Mouse (Mus musculus): ENCODE measurements around the gene Sec22b. TPM values are rescaled to one million over a fixed set of nuclear protein-coding genes. Genes with fewer than 3 reads are reported as not detected.

Gene Sec22b
- polyA plus RNA-seq, 1 experiment, result 76.9 TPM

DNA sequence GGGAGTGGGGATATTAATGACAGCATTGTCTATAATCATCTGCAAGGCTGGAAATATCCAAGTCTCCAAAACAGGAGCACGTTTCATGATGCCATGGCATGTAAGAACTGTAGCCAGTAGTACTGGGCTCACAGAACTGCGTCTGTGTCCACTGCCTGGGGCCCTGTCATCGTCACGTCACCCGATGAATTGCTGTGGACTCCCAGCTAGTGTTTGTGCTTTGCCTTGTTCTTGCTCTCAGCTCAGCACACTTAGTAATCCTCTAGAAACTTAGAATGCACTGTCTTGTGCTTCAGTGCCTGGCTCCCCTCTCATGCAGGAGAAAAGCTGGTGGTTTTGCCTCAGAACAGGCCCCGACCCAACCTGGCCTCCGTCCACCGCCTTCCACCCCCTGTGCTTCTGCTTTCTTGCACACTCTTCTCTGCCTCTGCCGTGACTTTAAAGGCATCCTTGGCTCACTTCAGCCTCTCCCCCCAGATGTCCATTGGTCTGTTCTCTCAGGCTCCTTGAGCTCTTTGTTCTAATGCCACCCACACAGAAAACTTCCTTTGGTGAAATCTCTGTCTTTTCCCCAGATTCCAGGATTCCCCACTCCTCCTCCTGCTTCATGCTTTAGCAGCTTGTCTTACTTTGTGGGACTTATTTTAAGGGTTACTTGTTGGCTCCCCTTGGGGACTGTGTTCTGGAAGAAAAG, 39.7 kb downstream of the Sec22b start:
- no peak overlapping the region for H3K4me3 ChIP-seq (ENCODE audit: low read depth, low read length)
- no peaks in the 10 kb centered on the region for H3K4me1 ChIP-seq (ENCODE audit: control insufficient read depth, insufficient read depth, low read length)
- TF ChIP-seq EP300 (IDR thresholded peaks at IDR 0.05; ENCODE audit: insufficient read depth, low read depth, low read length) (no peak), POLR2A (IDR thresholded peaks at IDR 0.05; ENCODE audit: insufficient read depth, low read length) (no peak), CTCF (IDR thresholded peaks at IDR 0.05; ENCODE audit: low read depth, low read length) (no peak)
- no peak overlapping the region for H3K27ac ChIP-seq (ENCODE audit: insufficient read depth, low read length)
- no peak overlapping the region for H3K9ac ChIP-seq (ENCODE audit: low read depth, poor library complexity, severe bottlenecking)
- no peaks in the 10 kb centered on the region for H3K36me3 ChIP-seq (ENCODE audit: control insufficient read depth, insufficient read depth, low read length, poor library complexity, severe bottlenecking)
- no peaks in the 10 kb centered on the region for H3K27me3 ChIP-seq (ENCODE audit: control insufficient read depth, insufficient read depth, low read length, poor library complexity, severe bottlenecking)
- peaks cover 4% of the 10 kb centered on the region; the same call in 1 of the 2 replicates for H3K9me3 ChIP-seq (replicated peaks; ENCODE audit: control insufficient read depth, insufficient read depth, low read length, poor library complexity, severe bottlenecking)

GRCm38 (mm10) chr3:97941440-97942259, 40.7 kb downstream of the Sec22b start:
- peaks cover 4% of the 10 kb centered on the region; the same call in 1 of the 2 replicates for H3K9me3 ChIP-seq (replicated peaks; ENCODE audit: control insufficient read depth, insufficient read depth, low read length, poor library complexity, severe bottlenecking)
- H3K27me3 ChIP-seq (ENCODE audit: control insufficient read depth, insufficient read depth, low read length, poor library complexity, severe bottlenecking), result no peaks in the 10 kb centered on the region
- H3K36me3 ChIP-seq (ENCODE audit: control insufficient read depth, insufficient read depth, low read length, poor library complexity, severe bottlenecking), result no peaks in the 10 kb centered on the region
- H3K27ac ChIP-seq (ENCODE audit: insufficient read depth, low read length), result no peak overlapping the region
- TF ChIP-seq EP300 (IDR thresholded peaks at IDR 0.05; ENCODE audit: insufficient read depth, low read depth, low read length) (no peak), POLR2A (IDR thresholded peaks at IDR 0.05; ENCODE audit: insufficient read depth, low read length) (no peak), CTCF (IDR thresholded peaks at IDR 0.05; ENCODE audit: low read depth, low read length) (no peak)
- no peaks in the 10 kb centered on the region for H3K4me1 ChIP-seq (ENCODE audit: control insufficient read depth, insufficient read depth, low read length)
- H3K9ac ChIP-seq (ENCODE audit: low read depth, poor library complexity, severe bottlenecking), result no peak overlapping the region
- H3K4me3 ChIP-seq (ENCODE audit: low read depth, low read length), result no peak overlapping the region

- H3K36me3 ChIP-seq (ENCODE audit: control insufficient read depth, insufficient read depth, low read length, poor library complexity, severe bottlenecking), result no peaks in the 10 kb centered on the region
- TF ChIP-seq CTCF (IDR thresholded peaks at IDR 0.05; ENCODE audit: low read depth, low read length) (peak; percentile 6), POLR2A (IDR thresholded peaks at IDR 0.05; ENCODE audit: insufficient read depth, low read length) (no peak)
- H3K4me1 ChIP-seq (ENCODE audit: control insufficient read depth, insufficient read depth, low read length), result no peaks in the 10 kb centered on the region
- no peak overlapping the region for H3K9ac ChIP-seq (ENCODE audit: low read depth, poor library complexity, severe bottlenecking)
- no peaks in the 10 kb centered on the region for H3K27me3 ChIP-seq (ENCODE audit: control insufficient read depth, insufficient read depth, low read length, poor library complexity, severe bottlenecking)
- peaks cover 4% of the 10 kb centered on the region; the same call in 1 of the 2 replicates for H3K9me3 ChIP-seq (replicated peaks; ENCODE audit: control insufficient read depth, insufficient read depth, low read length, poor library complexity, severe bottlenecking)
- H3K4me3 ChIP-seq (ENCODE audit: low read depth, low read length), result no peak overlapping the region
- no peak overlapping the region for H3K27ac ChIP-seq (ENCODE audit: insufficient read depth, low read length)
These were observed 41.4 kb downstream of the Sec22b start for GRCm38 (mm10) chr3:97942260-97942950.

DNA sequence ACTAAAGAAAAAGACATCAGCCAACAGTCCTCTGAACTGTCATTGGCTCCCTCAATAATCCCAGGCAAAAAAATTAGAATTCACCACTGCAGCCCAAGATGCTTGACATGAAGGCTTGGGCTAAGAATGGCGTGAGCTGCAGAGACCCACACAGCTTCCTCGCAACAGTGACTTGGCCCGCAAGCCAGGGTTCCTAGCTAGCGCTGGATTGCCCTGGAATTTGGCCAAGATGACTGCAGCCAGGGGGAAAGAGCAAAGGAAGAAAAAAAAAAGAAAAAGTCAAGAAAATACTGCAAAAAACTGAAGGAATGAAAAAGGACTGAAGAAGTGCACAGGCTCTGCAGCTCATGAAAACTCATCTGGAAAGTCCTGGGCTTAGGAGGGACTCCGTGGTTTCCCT, 43.5 kb downstream of the Sec22b start:
- H3K27me3 ChIP-seq (ENCODE audit: control insufficient read depth, insufficient read depth, low read length, poor library complexity, severe bottlenecking), result no peaks in the 10 kb centered on the region
- no peak overlapping the region for H3K4me3 ChIP-seq (ENCODE audit: low read depth, low read length)
- TF ChIP-seq POLR2A (IDR thresholded peaks at IDR 0.05; ENCODE audit: insufficient read depth, low read length) (no peak), CTCF (IDR thresholded peaks at IDR 0.05; ENCODE audit: low read depth, low read length) (no peak), EP300 (IDR thresholded peaks at IDR 0.05; ENCODE audit: insufficient read depth, low read depth, low read length) (no peak)
- no peaks in the 10 kb centered on the region for H3K4me1 ChIP-seq (ENCODE audit: control insufficient read depth, insufficient read depth, low read length)
- H3K27ac ChIP-seq (ENCODE audit: insufficient read depth, low read length), result no peak overlapping the region
- no peaks in the 10 kb centered on the region for H3K9me3 ChIP-seq (replicated peaks; ENCODE audit: control insufficient read depth, insufficient read depth, low read length, poor library complexity, severe bottlenecking)
- H3K36me3 ChIP-seq (ENCODE audit: control insufficient read depth, insufficient read depth, low read length, poor library complexity, severe bottlenecking), result no peaks in the 10 kb centered on the region
- H3K9ac ChIP-seq (ENCODE audit: low read depth, poor library complexity, severe bottlenecking), result no peak overlapping the region

DNA sequence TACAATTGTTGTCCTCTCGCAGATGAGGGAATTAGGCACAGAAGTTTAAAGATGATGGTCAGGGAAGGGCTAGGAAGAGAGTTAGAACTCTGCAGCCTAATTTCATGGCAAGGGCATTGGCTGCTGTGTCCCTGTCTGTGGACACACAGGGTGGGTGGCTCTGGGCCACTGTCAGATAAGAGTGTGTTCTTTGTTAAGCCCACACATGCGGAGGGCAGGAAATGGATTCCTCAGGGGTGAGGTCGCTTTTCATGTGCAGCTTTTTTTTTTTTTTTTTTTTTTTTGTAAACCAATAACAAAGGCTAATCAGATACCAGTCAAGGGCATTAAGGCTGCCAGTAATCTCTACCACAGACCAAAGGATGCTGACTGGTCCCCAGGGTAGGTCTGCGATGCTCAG, 45.4 kb downstream of the Sec22b start:
- TF ChIP-seq CTCF (IDR thresholded peaks at IDR 0.05; ENCODE audit: low read depth, low read length) (no peak), EP300 (IDR thresholded peaks at IDR 0.05; ENCODE audit: insufficient read depth, low read depth, low read length) (no peak), POLR2A (IDR thresholded peaks at IDR 0.05; ENCODE audit: insufficient read depth, low read length) (no peak)
- H3K4me1 ChIP-seq (ENCODE audit: control insufficient read depth, insufficient read depth, low read length), result no peaks in the 10 kb centered on the region
- H3K27ac ChIP-seq (ENCODE audit: insufficient read depth, low read length), result no peak overlapping the region
- H3K4me3 ChIP-seq (ENCODE audit: low read depth, low read length), result no peak overlapping the region
- no peaks in the 10 kb centered on the region for H3K9me3 ChIP-seq (replicated peaks; ENCODE audit: control insufficient read depth, insufficient read depth, low read length, poor library complexity, severe bottlenecking)
- no peak overlapping the region for H3K9ac ChIP-seq (ENCODE audit: low read depth, poor library complexity, severe bottlenecking)
- H3K36me3 ChIP-seq (ENCODE audit: control insufficient read depth, insufficient read depth, low read length, poor library complexity, severe bottlenecking), result no peaks in the 10 kb centered on the region
- H3K27me3 ChIP-seq (ENCODE audit: control insufficient read depth, insufficient read depth, low read length, poor library complexity, severe bottlenecking), result no peaks in the 10 kb centered on the region

All from ES-Bruce4 (cell line).